Mouse (Mus musculus) left cerebral cortex, adult 2 months (tissue): Measurements from ENCODE around the gene Syngr4. TPM values are rescaled to one million over a fixed set of nuclear protein-coding genes. Genes with fewer than 3 reads are reported as not detected.
"Not testable (repeated sequence)": the region's sequence is repeated elsewhere in the genome, so short reads cannot be mapped to it uniquely, and the experiment has no call there.

Experiments
- DNase-seq, 2 experiments: peaks; one replicate each; pipeline ENCODE4 v3.0.0; 2021 to 2022; ENCODE audit warnings: low spot score in 2 of 2, mixed read lengths in 1 of 2; ENCODE audit errors: extremely low spot score in 1 of 2
- H3K27ac ChIP-seq: fragments of 200-600 bp; 2 replicates; pipeline ENCODE4 v1.8.1; 2022
- H3K4me3 ChIP-seq: fragments of 200-600 bp; 2 replicates; pipeline ENCODE4 v1.8.1; 2022
- CTCF ChIP-seq: fragments of 200-600 bp; IDR thresholded peaks from 2 replicates; pipeline ENCODE4 v1.8.1; 2022; ENCODE audit warnings: antibody characterized with exemption, mild to moderate bottlenecking, moderate library complexity
- intact Hi-C: fragments of 180-260 bp; cut with DNase I; formaldehyde crosslinking; loops from one replicate; pipeline ENCODE4 v1.15.1; 2025
- long read RNA-seq, 2 experiments: library from polyadenylated mRNA; stranded (forward); transcript quantifications; one replicate each; pipeline ENCODE4 v2.0.0; 2021; ENCODE audit warnings: borderline mapping rate in 2 of 2
- total RNA-seq, 2 experiments: library from RNA; stranded (reverse); gene quantifications; 2 replicates each; pipeline ENCODE4 v1.2.3; 2021

Gene Syngr4
- not detected for total RNA-seq
- long read RNA-seq, experiment 1: 0 reads
- long read RNA-seq, experiment 2: 0 reads

- intact Hi-C loops: loop anchor here (2.0 kb wide), 1 partner anchor 26 kb away; no protein-coding TSS in a partner anchor
- peak; percentile 92 to 95 for DNase-seq
- no peak for TF ChIP-seq CTCF
- Histone ChIP-seq H3K4me3 (peak within 1 kb of the TSS; percentile 69), H3K27ac (peak within 1 kb of the TSS; percentile 94)
Observed at GRCm38 (mm10) chr7:45896517-45897257, at the start of gene Syngr4, which contains the start of gene Tmem143. Gene Syngr4 (minus strand): TSS chr7:45896714. Gene Tmem143 (plus strand): TSS chr7:45896941.

GRCm38 (mm10) chr7:45943280-45943679, 46.8 kb upstream of the Syngr4 start:
- peak; percentile 55 for TF ChIP-seq CTCF
- not testable (repeated sequence) for DNase-seq, H3K4me3 ChIP-seq, H3K27ac ChIP-seq
- intact Hi-C loops: loop anchor here (2.0 kb wide), 1 partner anchor 66 kb away; no protein-coding TSS in a partner anchor

- no peak for TF ChIP-seq CTCF
- intact Hi-C loops: loop anchor here (2.0 kb wide), 1 partner anchor 67 kb away; no protein-coding TSS in a partner anchor
- Histone ChIP-seq H3K27ac (no peak overlapping the region), H3K4me3 (no peak overlapping the region)
- no peak for DNase-seq
Observed at GRCm38 (mm10) chr7:45941986-45942385, 45.5 kb upstream of the Syngr4 start.

GRCm38 (mm10) chr7:45939836-45940235, 43.3 kb upstream of the Syngr4 start:
- H3K27ac ChIP-seq: no peak overlapping the region
- H3K4me3 ChIP-seq: no peak overlapping the region
- no peak for DNase-seq
- no peak for TF ChIP-seq CTCF
- intact Hi-C loops: loop anchor here (5.0 kb wide), 1 partner anchor 343 kb away; no protein-coding TSS in a partner anchor

GRCm38 (mm10) chr7:45935114-45935513, 38.6 kb upstream of the Syngr4 start:
- no peak overlapping the region for H3K4me3 ChIP-seq
- intact Hi-C loops: loop anchor here (1.0 to 5.0 kb wide), 3 partner anchors 63 to 338 kb away; partner anchors contain the start of gene Kdelr1
- TF ChIP-seq CTCF: peak; percentile 68
- no peak overlapping the region for H3K27ac ChIP-seq
- DNase-seq: peak in 1 of 2 experiments; percentile 61

- H3K4me3 ChIP-seq: not testable (repeated sequence)
- intact Hi-C loops: loop anchor here (2.0 kb wide), 1 partner anchor 195 kb away; no protein-coding TSS in a partner anchor
Observed at GRCm38 (mm10) chr7:45933766-45934165, 37.3 kb upstream of the Syngr4 start.

GRCm38 (mm10) chr7:45929688-45930087, 33.2 kb upstream of the Syngr4 start:
- Histone ChIP-seq H3K27ac (no peak overlapping the region), H3K4me3 (no peak overlapping the region)
- no peak for DNase-seq
- intact Hi-C loops: no loop called here
- TF ChIP-seq CTCF: peak; percentile 35

More at GRCm38 (mm10) chr7:45933766-45934165, 37.3 kb upstream of the Syngr4 start:
- H3K27ac ChIP-seq, DNase-seq: not testable (repeated sequence)

- intact Hi-C loops: no loop called here
- no peak for TF ChIP-seq CTCF
- Histone ChIP-seq H3K4me3 (no peak overlapping the region), H3K27ac (no peak overlapping the region)
- DNase-seq: no peak
Observed at GRCm38 (mm10) chr7:45928626-45929295, 32.2 kb upstream of the Syngr4 start.

GRCm38 (mm10) chr7:45924429-45924816, 27.9 kb upstream of the Syngr4 start:
- no peak overlapping the region for H3K4me3 ChIP-seq
- H3K27ac ChIP-seq: no peak overlapping the region
- no peak for DNase-seq
- intact Hi-C loops: no loop called here
- no peak; the same call in none of the 2 replicates for TF ChIP-seq CTCF

GRCm38 (mm10) chr7:45923762-45924428, 27.4 kb upstream of the Syngr4 start, which contains the start of gene Ccdc114:
Gene Ccdc114 (plus strand): TSS chr7:45924072.
- no peak for DNase-seq
- intact Hi-C loops: loop anchor here (2.0 kb wide), 1 partner anchor 27 kb away; the partner anchor contains the start of genes Syngr4 and Tmem143
- TF ChIP-seq CTCF: no peak
- Histone ChIP-seq H3K27ac (peak within 1 kb of the TSS; percentile 89), H3K4me3 (peak within 1 kb of the TSS; percentile 53)

- DNase-seq: peak; percentile 85 to 89
- intact Hi-C loops: loop anchor here (2.0 kb wide), 1 partner anchor 26 kb away; the partner anchor contains the start of genes Syngr4 and Tmem143
- H3K27ac ChIP-seq: peak overlapping the region; percentile 89
- peak overlapping the region; percentile 53 for H3K4me3 ChIP-seq
- TF ChIP-seq CTCF: no peak
Observed at GRCm38 (mm10) chr7:45922928-45923761, 26.6 kb upstream of the Syngr4 start.
